Mouse (Mus musculus): ENCODE measurements around the gene Fam13a. TPM values are rescaled to one million over a fixed set of nuclear protein-coding genes. Genes with fewer than 3 reads are reported as not detected.
A peak's percentile ranks its signal among the peaks of the same experiment; 100 is the strongest.

Fam13a gene
- polyA plus RNA-seq, 1 experiment from 2014 or later: 14.9 TPM

GRCm38 (mm10) chr6:59030667-59031066 is 6.3 kb upstream of the Fam13a start:
- Histone ChIP-seq H3K4me2 (ENCODE audit: low read depth, low read length) (no peak overlapping the region), H3K4me1 (ENCODE audit: control insufficient read depth, insufficient read depth, low read length) (no peaks in the 10 kb centered on the region), H3K36me3 (ENCODE audit: control insufficient read depth, insufficient read depth, low read length) (no peaks in the 10 kb centered on the region), H3K9ac (ENCODE audit: low read length) (no peak overlapping the region), H3K4me3 (replicated peaks; ENCODE audit: low read length) (no peak overlapping the region), H3K27me3 (ENCODE audit: control insufficient read depth, insufficient read depth, low read length) (no peaks in the 10 kb centered on the region), H3K27ac (ENCODE audit: low read length) (no peak overlapping the region), H3K9me3 (replicated peaks; ENCODE audit: control insufficient read depth, low read length) (no peaks in the 10 kb centered on the region)
- no peak for ATAC-seq (ENCODE audit: insufficient read depth, low FRiP score)
- 74% methylated on average over 2 of the region's 2 CpGs for WGBS

- Histone ChIP-seq H3K4me2 (ENCODE audit: low read depth, low read length) (no peak overlapping the region), H3K4me1 (ENCODE audit: control insufficient read depth, insufficient read depth, low read length) (no peaks in the 10 kb centered on the region), H3K36me3 (ENCODE audit: control insufficient read depth, insufficient read depth, low read length) (no peaks in the 10 kb centered on the region), H3K4me3 (replicated peaks; ENCODE audit: low read length) (no peak overlapping the region), H3K27me3 (ENCODE audit: control insufficient read depth, insufficient read depth, low read length) (no peaks in the 10 kb centered on the region), H3K9ac (ENCODE audit: low read length) (no peak overlapping the region), H3K9me3 (replicated peaks; ENCODE audit: control insufficient read depth, low read length) (no peaks in the 10 kb centered on the region), H3K27ac (ENCODE audit: low read length) (no peak overlapping the region)
- ATAC-seq (ENCODE audit: insufficient read depth, low FRiP score): no peak
Measured at GRCm38 (mm10) chr6:59030037-59030436, 5.7 kb upstream of the Fam13a start.

- ATAC-seq (ENCODE audit: insufficient read depth, low FRiP score): no peak
- Histone ChIP-seq H3K4me1 (ENCODE audit: control insufficient read depth, insufficient read depth, low read length) (no peaks in the 10 kb centered on the region), H3K4me2 (ENCODE audit: low read depth, low read length) (no peak overlapping the region), H3K36me3 (ENCODE audit: control insufficient read depth, insufficient read depth, low read length) (no peaks in the 10 kb centered on the region), H3K27me3 (ENCODE audit: control insufficient read depth, insufficient read depth, low read length) (no peaks in the 10 kb centered on the region), H3K27ac (ENCODE audit: low read length) (no peak overlapping the region), H3K9me3 (replicated peaks; ENCODE audit: control insufficient read depth, low read length) (no peaks in the 10 kb centered on the region), H3K4me3 (replicated peaks; ENCODE audit: low read length) (no peak overlapping the region), H3K9ac (ENCODE audit: low read length) (no peak overlapping the region)
- 71% methylated on average over 2 of the region's 2 CpGs for WGBS
Measured at GRCm38 (mm10) chr6:59028871-59029270, 4.5 kb upstream of the Fam13a start.

- peak overlapping the region; percentile 72 for H3K9ac ChIP-seq (ENCODE audit: low read length)
- 0 out of 2 replicates have a peak, but pooled peaks cover 5% of the 10 kb centered on the region for H3K4me1 ChIP-seq (ENCODE audit: control insufficient read depth, insufficient read depth, low read length)
- H3K36me3 ChIP-seq (ENCODE audit: control insufficient read depth, insufficient read depth, low read length): no peaks in the 10 kb centered on the region
- 14% methylated on average over 3 of the region's 3 CpGs for WGBS
- no peaks in the 10 kb centered on the region for H3K27me3 ChIP-seq (ENCODE audit: control insufficient read depth, insufficient read depth, low read length)
- peak overlapping the region; percentile 72 for H3K4me2 ChIP-seq (ENCODE audit: low read depth, low read length)
- peak overlapping the region; percentile 59 for H3K4me3 ChIP-seq (replicated peaks; ENCODE audit: low read length)
- peak; percentile 46 for ATAC-seq (ENCODE audit: insufficient read depth, low FRiP score)
- H3K9me3 ChIP-seq (replicated peaks; ENCODE audit: control insufficient read depth, low read length): no peaks in the 10 kb centered on the region
- H3K27ac ChIP-seq (ENCODE audit: low read length): peak overlapping the region; percentile 85
Measured at GRCm38 (mm10) chr6:59024806-59025205, 457 bp upstream of the Fam13a start.

GRCm38 (mm10) chr6:59023455-59024163 is 740 bp downstream of the Fam13a start:
- Histone ChIP-seq H3K9ac (ENCODE audit: low read length) (peak overlapping the region; percentile 72), H3K27me3 (ENCODE audit: control insufficient read depth, insufficient read depth, low read length) (no peaks in the 10 kb centered on the region), H3K4me2 (ENCODE audit: low read depth, low read length) (peak overlapping the region; percentile 72), H3K4me3 (replicated peaks; ENCODE audit: low read length) (peak overlapping the region; percentile 59), H3K9me3 (replicated peaks; ENCODE audit: control insufficient read depth, low read length) (no peaks in the 10 kb centered on the region), H3K36me3 (ENCODE audit: control insufficient read depth, insufficient read depth, low read length) (no peaks in the 10 kb centered on the region), H3K27ac (ENCODE audit: low read length) (peak overlapping the region; percentile 88), H3K4me1 (ENCODE audit: control insufficient read depth, insufficient read depth, low read length) (0 out of 2 replicates have a peak, but pooled peaks cover 5% of the 10 kb centered on the region)
- ATAC-seq (ENCODE audit: insufficient read depth, low FRiP score): no peak
- WGBS: 42% methylated on average over 6 of the region's 6 CpGs

GRCm38 (mm10) chr6:59022621-59023020 is 1.7 kb downstream of the Fam13a start:
- 0 out of 2 replicates have a peak, but pooled peaks cover 5% of the 10 kb centered on the region for H3K4me1 ChIP-seq (ENCODE audit: control insufficient read depth, insufficient read depth, low read length)

GRCm38 (mm10) chr6:59020346-59020745 is 4.0 kb downstream of the Fam13a start:
- H3K36me3 ChIP-seq (ENCODE audit: control insufficient read depth, insufficient read depth, low read length): no peaks in the 10 kb centered on the region
- no peak overlapping the region for H3K9ac ChIP-seq (ENCODE audit: low read length)
- H3K4me2 ChIP-seq (ENCODE audit: low read depth, low read length): no peak overlapping the region
- H3K27ac ChIP-seq (ENCODE audit: low read length): no peak overlapping the region
- no peaks in the 10 kb centered on the region for H3K27me3 ChIP-seq (ENCODE audit: control insufficient read depth, insufficient read depth, low read length)
- H3K4me1 ChIP-seq (ENCODE audit: control insufficient read depth, insufficient read depth, low read length): 0 out of 2 replicates have a peak, but pooled peaks cover 5% of the 10 kb centered on the region
- no peak overlapping the region for H3K4me3 ChIP-seq (replicated peaks; ENCODE audit: low read length)
- 78% methylated on average over 2 of the region's 2 CpGs for whole genome bisulfite sequencing
- ATAC-seq (ENCODE audit: insufficient read depth, low FRiP score): no peak
- no peaks in the 10 kb centered on the region for H3K9me3 ChIP-seq (replicated peaks; ENCODE audit: control insufficient read depth, low read length)

More at GRCm38 (mm10) chr6:59022621-59023020, 1.7 kb downstream of the Fam13a start:
- 56% methylated on average over 2 of the region's 2 CpGs for WGBS
- Histone ChIP-seq H3K4me3 (replicated peaks; ENCODE audit: low read length) (no peak overlapping the region), H3K27me3 (ENCODE audit: control insufficient read depth, insufficient read depth, low read length) (no peaks in the 10 kb centered on the region), H3K4me2 (ENCODE audit: low read depth, low read length) (peak overlapping the region; percentile 5), H3K36me3 (ENCODE audit: control insufficient read depth, insufficient read depth, low read length) (no peaks in the 10 kb centered on the region), H3K9me3 (replicated peaks; ENCODE audit: control insufficient read depth, low read length) (no peaks in the 10 kb centered on the region), H3K27ac (ENCODE audit: low read length) (no peak overlapping the region; the same call in 1 of the 2 replicates), H3K9ac (ENCODE audit: low read length) (no peak overlapping the region)
- no peak for ATAC-seq (ENCODE audit: insufficient read depth, low FRiP score)

GRCm38 (mm10) chr6:59019847-59020246 is 4.5 kb downstream of the Fam13a start:
- no peaks in the 10 kb centered on the region for H3K27me3 ChIP-seq (ENCODE audit: control insufficient read depth, insufficient read depth, low read length)
- H3K9ac ChIP-seq (ENCODE audit: low read length): no peak overlapping the region
- no peak for ATAC-seq (ENCODE audit: insufficient read depth, low FRiP score)
- no peaks in the 10 kb centered on the region for H3K9me3 ChIP-seq (replicated peaks; ENCODE audit: control insufficient read depth, low read length)
- H3K36me3 ChIP-seq (ENCODE audit: control insufficient read depth, insufficient read depth, low read length): no peaks in the 10 kb centered on the region
- H3K4me2 ChIP-seq (ENCODE audit: low read depth, low read length): no peak overlapping the region
- 0 out of 2 replicates have a peak, but pooled peaks cover 5% of the 10 kb centered on the region for H3K4me1 ChIP-seq (ENCODE audit: control insufficient read depth, insufficient read depth, low read length)
- WGBS: 52% methylated on average over 1 of the region's 1 CpGs
- H3K27ac ChIP-seq (ENCODE audit: low read length): no peak overlapping the region
- no peak overlapping the region for H3K4me3 ChIP-seq (replicated peaks; ENCODE audit: low read length)

GRCm38 (mm10) chr6:59016336-59016832 is 8.0 kb downstream of the Fam13a start:
- H3K4me3 ChIP-seq (replicated peaks; ENCODE audit: low read length): no peak overlapping the region
- H3K27me3 ChIP-seq (ENCODE audit: control insufficient read depth, insufficient read depth, low read length): no peaks in the 10 kb centered on the region
- peak; percentile 23; the same call in 1 of the 2 replicates for ATAC-seq (ENCODE audit: insufficient read depth, low FRiP score)
- H3K36me3 ChIP-seq (ENCODE audit: control insufficient read depth, insufficient read depth, low read length): no peaks in the 10 kb centered on the region
- no peaks in the 10 kb centered on the region for H3K4me1 ChIP-seq (ENCODE audit: control insufficient read depth, insufficient read depth, low read length)
- H3K9ac ChIP-seq (ENCODE audit: low read length): no peak overlapping the region
- WGBS: 66% methylated on average over 1 of the region's 1 CpGs
- no peak overlapping the region for H3K27ac ChIP-seq (ENCODE audit: low read length)
- no peaks in the 10 kb centered on the region for H3K9me3 ChIP-seq (replicated peaks; ENCODE audit: control insufficient read depth, low read length)
- H3K4me2 ChIP-seq (ENCODE audit: low read depth, low read length): no peak overlapping the region
